Mouse (Mus musculus) lung, adult 2 months (tissue): ENCODE data around the gene Zscan21.

Experiments
- CTCF ChIP-seq: fragments of 200-500 bp; IDR thresholded peaks from 2 replicates; pipeline ENCODE4 v1.5.1; 2011; ENCODE audit warnings: mild to moderate bottlenecking, low read length, control low read depth; ENCODE audit not compliant: insufficient read depth
- POLR2A ChIP-seq: fragments of 200-500 bp; IDR thresholded peaks from 2 replicates; pipeline ENCODE4 v1.6.1; 2011; ENCODE audit warnings: low read depth, mild to moderate bottlenecking, control low read depth, low read length, borderline replicate concordance; ENCODE audit errors: extremely low read depth

GRCm38 (mm10) chr5:138092771-138093170, 23.9 kb upstream of the Zscan21 start:
- TF ChIP-seq CTCF (no peak), POLR2A (no peak)
